Mouse (Mus musculus) hindbrain, embryonic 13.5 days (tissue): ENCODE data around the gene Gm20479. TPM values are rescaled to one million over a fixed set of nuclear protein-coding genes. Genes with fewer than 3 reads are reported as not detected.

ENCODE experiments used
- ATAC-seq: fragments of 200-750 bp; cut with Nextera tagmentation; 2 replicates; pipeline ENCODE4 v1.8.0; 2017; ENCODE audit warnings: moderate TSS enrichment; ENCODE audit not compliant: low FRiP score
- H3K27ac ChIP-seq: fragments of 300-500 bp; sonication (generic); 2 replicates; pipeline ENCODE4 v1.5.1; 2015; ENCODE audit warnings: inconsistent platforms, mild to moderate bottlenecking, moderate library complexity
- H3K27me3 ChIP-seq: fragments of 300-500 bp; sonication (generic); 2 replicates; pipeline ENCODE4 v1.6.1; 2015; ENCODE audit warnings: mild to moderate bottlenecking, inconsistent platforms
- H3K36me3 ChIP-seq: fragments of 300-500 bp; sonication (generic); 2 replicates; pipeline ENCODE4 v1.6.1; 2015; ENCODE audit warnings: mild to moderate bottlenecking, inconsistent platforms
- H3K4me1 ChIP-seq: fragments of 300-500 bp; sonication (generic); replicated peaks from 2 replicates; pipeline ENCODE4 v1.6.1; 2015; ENCODE audit warnings: inconsistent platforms
- H3K4me2 ChIP-seq: fragments of 300-500 bp; sonication (generic); 2 replicates; pipeline ENCODE4 v1.6.1; 2015; ENCODE audit warnings: inconsistent platforms, mild to moderate bottlenecking, moderate library complexity
- H3K4me3 ChIP-seq: fragments of 300-500 bp; sonication (generic); 2 replicates; pipeline ENCODE4 v1.5.1; 2015; ENCODE audit warnings: mild to moderate bottlenecking, inconsistent platforms
- H3K9ac ChIP-seq: fragments of 300-500 bp; sonication (generic); 2 replicates; pipeline ENCODE4 v1.6.1; 2015; ENCODE audit warnings: mild to moderate bottlenecking, inconsistent platforms
- H3K9me3 ChIP-seq: fragments of 300-500 bp; sonication (generic); 2 replicates; pipeline ENCODE4 v1.6.1; 2016; ENCODE audit warnings: inconsistent platforms
- WGBS: fragments of 180-500 bp; shearing (Covaris S2); methylation state at CpG from one replicate; pipeline ENCODE4 v1.1.7; 2015; 5-methylcytosine and 5-hydroxymethylcytosine counted together
- polyA plus RNA-seq: library from polyadenylated mRNA; unstranded; fragments of >200 nt; fragmentation: Nextera tagmentation; extraction: Ambion mirVana; gene quantifications from 2 replicates; pipeline ENCODE4 v1.2.1, GENCODE M21; 2015

Gene Gm20479
- polyA plus RNA-seq, 1 experiment from 2014 or later = not detected

DNA sequence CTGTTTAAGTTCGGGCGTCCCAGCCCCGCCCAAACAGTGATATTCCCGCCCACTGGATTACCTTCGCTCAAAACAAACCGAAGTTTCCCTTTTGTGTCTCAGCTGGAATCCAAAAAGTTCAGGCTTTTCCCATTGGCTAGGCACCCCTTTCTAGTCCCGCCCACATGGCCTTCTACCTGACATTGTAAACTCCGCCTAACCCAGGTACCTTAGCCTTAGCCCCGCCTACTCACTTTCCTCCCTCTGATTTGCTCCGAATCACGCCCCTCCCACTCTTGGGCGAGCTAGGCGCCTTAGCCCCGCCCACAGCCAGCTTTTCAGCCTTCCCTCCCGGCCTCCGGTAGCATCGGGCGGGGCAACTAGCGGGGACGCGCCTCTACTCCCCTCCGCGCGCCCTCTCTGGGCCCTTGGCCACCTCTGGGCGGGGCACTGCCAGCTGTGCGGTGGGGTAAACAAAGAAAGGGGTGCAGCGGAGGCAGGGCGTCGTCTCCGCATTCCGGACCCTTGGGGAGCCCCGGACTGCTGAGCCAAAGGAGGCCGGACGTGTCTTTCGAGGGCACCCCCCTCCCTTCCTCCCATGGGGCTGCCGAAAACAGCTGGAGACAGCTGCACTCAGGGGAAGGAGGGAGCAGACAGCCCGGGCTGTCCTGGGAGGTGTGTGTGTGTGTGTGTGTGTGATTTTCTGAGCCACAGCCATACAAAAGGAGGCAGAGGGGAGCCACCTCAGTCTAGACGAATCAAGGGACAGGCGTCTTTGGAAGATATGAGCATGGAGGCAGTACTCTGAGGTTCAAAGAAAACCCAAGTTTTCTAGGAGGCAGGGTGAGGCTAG, 26.3 kb downstream of the Gm20479 start:
- Histone ChIP-seq H3K9ac (peak overlapping the region; percentile 39; the same call in 1 of the 2 replicates), H3K4me3 (peak overlapping the region; percentile 35), H3K9me3 (no peaks in the 10 kb centered on the region), H3K27me3 (peaks cover 99% of the 10 kb centered on the region), H3K4me2 (peak overlapping the region; percentile 55), H3K36me3 (no peaks in the 10 kb centered on the region), H3K27ac (no peak overlapping the region), H3K4me1 (peaks cover 59% of the 10 kb centered on the region)
- WGBS = under 1% methylated on average over 39 of the region's 39 CpGs
- ATAC-seq = no peak

DNA sequence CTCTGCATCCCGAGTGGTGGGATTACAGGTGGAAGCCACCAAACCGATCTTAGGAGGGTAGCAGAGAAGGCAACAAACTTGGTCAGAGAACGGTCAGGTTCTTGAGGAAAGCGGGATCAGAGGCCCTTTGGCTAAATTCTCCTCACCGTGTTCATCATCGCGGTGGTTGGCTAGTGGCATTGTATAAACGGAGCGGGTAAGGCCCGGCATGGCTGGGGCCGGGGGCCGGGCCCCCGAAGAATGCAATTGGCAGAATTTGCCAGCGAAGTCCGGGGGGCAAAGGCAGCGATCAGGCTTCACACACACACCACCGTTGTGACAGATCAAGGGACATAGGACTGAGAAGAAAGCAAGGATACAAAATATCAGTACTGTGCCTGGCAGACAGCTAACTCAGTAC, 27.2 kb downstream of the Gm20479 start:
- ATAC-seq = no peak
- Histone ChIP-seq H3K27ac (no peak overlapping the region), H3K27me3 (peaks cover 100% of the 10 kb centered on the region), H3K4me3 (peak overlapping the region; percentile 35; the same call in 1 of the 2 replicates), H3K9me3 (no peaks in the 10 kb centered on the region), H3K9ac (no peak overlapping the region), H3K4me2 (no peak overlapping the region), H3K4me1 (peaks cover 64% of the 10 kb centered on the region), H3K36me3 (no peaks in the 10 kb centered on the region)
- WGBS = 24% methylated on average over 17 of the region's 17 CpGs

DNA sequence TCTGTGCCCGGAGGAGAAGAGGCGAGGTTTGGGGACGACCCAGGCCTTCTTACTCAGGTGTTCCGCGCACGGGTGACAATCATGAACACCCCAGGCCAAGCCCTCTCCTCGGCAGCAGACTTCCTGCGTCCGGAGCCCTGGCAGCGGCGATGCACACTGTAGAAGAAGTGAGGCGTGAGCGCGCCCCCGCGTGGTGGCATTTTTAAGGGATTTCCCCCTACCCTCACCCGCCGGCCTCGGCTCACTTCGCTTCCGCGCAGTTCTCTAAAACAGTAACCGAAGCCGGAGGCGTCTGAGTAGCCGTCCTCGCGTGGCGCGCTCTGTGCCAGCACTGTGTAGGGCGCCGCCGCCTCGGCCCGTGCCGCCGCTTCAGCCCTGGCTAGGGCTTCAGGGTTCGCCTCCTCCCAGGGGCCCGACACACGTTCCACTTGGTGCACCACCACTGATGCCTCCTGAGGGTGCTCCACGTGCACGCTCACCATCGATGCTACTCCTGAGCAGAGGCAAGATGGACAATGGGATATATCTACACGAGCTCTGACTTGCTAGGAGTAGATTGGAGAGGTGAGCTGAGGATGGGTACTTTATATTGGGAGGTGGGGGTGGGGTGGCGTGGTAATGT, 27.8 kb downstream of the Gm20479 start:
- Histone ChIP-seq H3K27me3 (peaks cover 100% of the 10 kb centered on the region), H3K4me1 (peaks cover 63% of the 10 kb centered on the region), H3K4me3 (peak overlapping the region; percentile 25), H3K27ac (no peak overlapping the region), H3K4me2 (peak overlapping the region; percentile 48), H3K9me3 (no peaks in the 10 kb centered on the region), H3K36me3 (no peaks in the 10 kb centered on the region), H3K9ac (peak overlapping the region; percentile 46; the same call in 1 of the 2 replicates)
- WGBS = 4% methylated on average over 45 of the region's 45 CpGs
- no peak for ATAC-seq

DNA sequence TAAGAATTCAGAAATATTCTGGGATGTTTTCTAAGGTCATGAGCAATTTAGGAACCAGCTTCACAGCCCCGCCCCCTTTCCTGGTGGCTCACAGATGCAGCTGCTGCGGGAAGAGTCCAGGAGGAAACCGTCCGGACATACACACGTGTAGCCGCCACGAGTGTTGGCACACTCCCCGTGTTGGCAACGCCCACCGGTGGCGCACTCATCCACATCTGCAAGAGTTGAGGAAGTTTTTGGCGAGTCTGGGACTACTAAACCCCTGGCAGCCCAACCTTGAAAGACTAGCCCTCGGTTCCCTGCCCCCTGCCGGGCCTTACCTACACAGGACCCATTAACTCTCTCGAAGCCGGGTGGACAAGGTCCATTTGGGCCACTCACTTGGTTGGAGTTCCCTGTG, 28.6 kb downstream of the Gm20479 start:
- H3K4me2 ChIP-seq = no peak overlapping the region
- H3K27ac ChIP-seq = no peak overlapping the region
- H3K27me3 ChIP-seq = peaks cover 100% of the 10 kb centered on the region
- 38% methylated on average over 16 of the region's 16 CpGs for WGBS
- H3K36me3 ChIP-seq = no peaks in the 10 kb centered on the region
- 0 out of 2 replicates have a peak overlapping the region, but pooled peaks have one; percentile 25 for H3K4me3 ChIP-seq
- ATAC-seq = no peak
- H3K4me1 ChIP-seq = peaks cover 55% of the 10 kb centered on the region
- no peak overlapping the region for H3K9ac ChIP-seq
- H3K9me3 ChIP-seq = no peaks in the 10 kb centered on the region

DNA sequence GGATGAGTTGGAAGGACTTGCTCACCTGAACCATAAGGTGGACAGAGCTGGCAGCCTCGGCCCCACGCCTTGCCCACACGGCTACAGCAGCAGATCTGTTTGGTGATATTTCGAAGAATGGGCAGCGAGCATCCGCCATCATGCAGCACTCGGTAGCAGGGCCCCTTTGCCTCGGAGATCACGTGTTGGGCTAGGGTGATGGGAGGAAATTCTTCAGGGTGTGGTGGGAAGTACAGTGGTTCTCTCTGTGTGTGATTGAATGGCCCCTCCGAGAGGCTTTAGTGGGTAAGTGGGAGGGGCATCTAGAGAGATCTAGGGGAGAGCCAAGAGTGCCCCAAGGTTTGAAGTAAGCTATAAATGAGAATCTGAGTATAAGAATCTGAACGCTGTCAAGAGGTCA, 29.1 kb downstream of the Gm20479 start:
- ATAC-seq = no peak

DNA sequence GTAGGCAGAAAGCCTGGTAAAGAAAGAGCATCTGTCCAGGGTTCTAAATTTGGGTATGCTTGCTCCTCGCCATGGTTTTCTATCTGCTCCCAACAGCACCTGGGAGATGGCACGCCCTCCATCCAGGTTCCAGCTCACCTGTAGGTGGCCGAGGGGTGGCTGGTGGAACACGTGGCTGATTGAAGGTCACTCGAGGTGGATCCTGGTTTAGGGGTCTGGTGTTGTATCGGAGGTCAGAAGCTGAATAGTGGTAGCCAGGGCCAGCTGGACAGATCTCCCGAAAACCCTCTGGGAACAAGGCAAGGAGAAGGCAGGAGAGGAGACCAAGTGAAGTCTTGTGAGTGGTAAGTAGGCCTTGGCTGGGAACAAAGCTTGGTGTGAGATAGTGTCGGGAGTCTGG, 29.7 kb downstream of the Gm20479 start:
- WGBS = 90% methylated on average over 8 of the region's 8 CpGs
- Histone ChIP-seq H3K9ac (no peak overlapping the region), H3K4me3 (no peak overlapping the region), H3K27me3 (peaks cover 99% of the 10 kb centered on the region), H3K4me2 (no peak overlapping the region), H3K4me1 (peaks cover 44% of the 10 kb centered on the region), H3K36me3 (no peaks in the 10 kb centered on the region), H3K27ac (no peak overlapping the region), H3K9me3 (no peaks in the 10 kb centered on the region)
- ATAC-seq = no peak

More for the DNA sequence above, 29.1 kb downstream of the Gm20479 start:
- no peak overlapping the region for H3K9ac ChIP-seq
- H3K27ac ChIP-seq = no peak overlapping the region
- H3K4me1 ChIP-seq = peaks cover 50% of the 10 kb centered on the region
- H3K4me3 ChIP-seq = no peak overlapping the region
- WGBS = 89% methylated on average over 11 of the region's 11 CpGs
- H3K4me2 ChIP-seq = no peak overlapping the region
- H3K36me3 ChIP-seq = no peaks in the 10 kb centered on the region
- no peaks in the 10 kb centered on the region for H3K9me3 ChIP-seq
- H3K27me3 ChIP-seq = peaks cover 100% of the 10 kb centered on the region

DNA sequence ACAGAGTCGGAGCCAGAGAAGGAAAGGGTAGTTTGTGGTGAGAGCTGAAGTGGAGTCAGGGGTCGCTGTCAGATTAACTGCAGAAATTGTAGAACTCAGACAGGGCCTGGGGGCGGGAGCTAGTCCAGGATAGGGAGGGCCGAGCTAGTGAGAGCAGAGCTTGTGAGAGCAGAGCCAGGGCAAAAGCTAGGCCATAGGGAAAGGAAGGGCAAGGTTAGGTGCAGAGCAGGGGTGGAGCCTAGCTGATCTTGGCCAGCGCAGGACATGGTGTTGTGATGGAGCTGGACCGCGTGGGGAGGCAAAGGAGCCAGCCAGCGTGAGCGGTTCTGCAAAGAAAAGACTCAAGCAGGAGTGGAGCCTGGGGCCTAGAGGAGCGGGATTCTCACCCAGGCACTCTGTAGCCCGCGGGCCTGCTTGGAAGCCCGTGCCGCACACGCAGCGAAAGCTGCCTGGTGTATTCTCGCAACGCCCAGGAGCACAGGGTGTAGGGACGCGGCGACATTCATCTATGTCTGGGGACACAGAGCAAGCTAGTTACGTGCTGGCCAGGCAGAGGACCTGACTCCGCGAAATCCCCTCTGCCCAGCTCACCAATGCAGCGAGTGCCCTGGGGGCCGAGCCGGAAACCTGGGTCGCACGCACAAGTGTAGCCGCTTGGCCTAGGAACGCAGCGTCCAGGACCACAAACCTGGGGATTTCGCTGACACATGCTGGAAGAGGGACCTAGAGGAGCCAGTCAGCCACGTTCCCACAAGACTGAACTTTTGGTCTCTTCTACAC, 30.9 kb downstream of the Gm20479 start:
- WGBS = 31% methylated on average over 34 of the region's 34 CpGs
- Histone ChIP-seq H3K27me3 (peaks cover 97% of the 10 kb centered on the region), H3K4me3 (peak overlapping the region; percentile 27), H3K9ac (peak overlapping the region; percentile 49; the same call in 1 of the 2 replicates), H3K27ac (no peak overlapping the region), H3K4me2 (peak overlapping the region; percentile 49), H3K36me3 (no peaks in the 10 kb centered on the region), H3K4me1 (peaks cover 33% of the 10 kb centered on the region), H3K9me3 (no peaks in the 10 kb centered on the region)
- ATAC-seq = no peak

DNA sequence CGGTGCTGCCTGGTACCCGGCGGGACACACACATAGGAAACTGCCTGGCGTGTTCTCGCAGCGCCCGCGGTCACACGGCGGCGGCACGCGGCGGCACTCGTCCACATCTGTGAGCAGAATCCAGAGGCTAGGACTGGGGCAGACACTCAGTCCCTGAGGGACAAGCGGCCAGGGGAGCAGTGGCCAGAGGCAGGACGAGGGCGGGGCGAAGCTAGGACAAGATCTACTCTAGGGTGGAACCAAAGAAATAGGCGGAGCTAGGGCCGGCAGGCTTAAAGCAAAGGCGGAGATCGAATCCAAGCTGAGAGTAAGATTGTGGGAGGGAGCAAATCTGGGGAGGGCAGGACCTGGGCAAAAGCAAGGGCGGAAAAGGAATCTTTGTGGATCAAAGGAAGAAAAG, 31.5 kb downstream of the Gm20479 start:
- H3K4me1 ChIP-seq = peaks cover 27% of the 10 kb centered on the region
- peak overlapping the region; percentile 27 for H3K4me3 ChIP-seq
- 1% methylated on average over 24 of the region's 24 CpGs for WGBS
- peak overlapping the region; percentile 49 for H3K4me2 ChIP-seq
- H3K27ac ChIP-seq = no peak overlapping the region
- H3K9me3 ChIP-seq = no peaks in the 10 kb centered on the region
- peak; percentile 18; the same call in 1 of the 2 replicates for ATAC-seq
- H3K27me3 ChIP-seq = peaks cover 96% of the 10 kb centered on the region
- no peaks in the 10 kb centered on the region for H3K36me3 ChIP-seq
- H3K9ac ChIP-seq = peak overlapping the region; percentile 49; the same call in 1 of the 2 replicates

DNA sequence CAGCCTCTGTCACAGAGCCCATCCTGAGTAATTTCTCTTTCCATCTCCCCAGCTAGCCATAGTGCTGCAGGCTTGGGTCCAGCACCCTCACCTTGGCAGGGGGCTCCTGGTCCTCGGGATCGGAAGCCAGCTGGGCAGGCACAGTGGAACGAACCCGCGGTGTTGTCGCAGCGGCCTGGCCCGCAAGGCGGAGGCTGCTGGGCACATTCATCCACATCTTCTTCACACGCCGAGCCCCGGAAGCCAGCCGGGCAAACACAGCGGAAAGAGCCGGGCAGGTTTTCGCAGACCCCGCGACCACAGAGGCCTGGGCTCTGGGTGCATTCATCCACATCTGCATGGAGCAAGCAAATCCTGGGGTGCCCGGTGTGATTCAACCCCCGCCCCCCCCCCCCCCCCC, 32.3 kb downstream of the Gm20479 start:
- no peak for ATAC-seq

DNA sequence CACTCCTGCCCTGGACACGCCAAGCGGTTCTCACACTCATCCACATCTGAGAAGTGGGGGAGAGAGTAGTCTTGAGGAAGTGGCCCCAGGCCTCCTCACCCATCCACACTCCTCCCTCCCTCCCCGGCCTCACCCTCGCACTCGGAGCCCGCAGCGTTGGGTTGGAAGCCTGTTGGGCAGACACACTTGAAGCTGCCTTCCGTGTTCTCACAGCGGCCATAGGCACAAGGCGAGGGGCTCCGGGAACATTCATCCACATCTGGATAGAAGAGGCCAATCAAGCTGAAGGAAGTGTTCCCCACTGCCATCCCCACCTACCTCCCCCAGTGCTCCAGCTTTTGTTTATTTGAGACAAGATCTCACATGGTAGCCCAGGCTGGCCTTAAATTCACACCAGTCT, 33.1 kb downstream of the Gm20479 start:
- no peak overlapping the region for H3K9ac ChIP-seq
- over 99% methylated on average over 11 of the region's 11 CpGs for WGBS
- H3K27me3 ChIP-seq = peaks cover 80% of the 10 kb centered on the region

More for the DNA sequence above, 32.3 kb downstream of the Gm20479 start:
- Histone ChIP-seq H3K4me1 (peaks cover 23% of the 10 kb centered on the region), H3K27ac (no peak overlapping the region), H3K4me3 (peak overlapping the region; percentile 2; the same call in 1 of the 2 replicates), H3K9ac (no peak overlapping the region), H3K27me3 (peaks cover 88% of the 10 kb centered on the region), H3K4me2 (no peak overlapping the region), H3K9me3 (no peaks in the 10 kb centered on the region), H3K36me3 (no peaks in the 10 kb centered on the region)
- 50% methylated on average over 19 of the region's 20 CpGs for WGBS

DNA sequence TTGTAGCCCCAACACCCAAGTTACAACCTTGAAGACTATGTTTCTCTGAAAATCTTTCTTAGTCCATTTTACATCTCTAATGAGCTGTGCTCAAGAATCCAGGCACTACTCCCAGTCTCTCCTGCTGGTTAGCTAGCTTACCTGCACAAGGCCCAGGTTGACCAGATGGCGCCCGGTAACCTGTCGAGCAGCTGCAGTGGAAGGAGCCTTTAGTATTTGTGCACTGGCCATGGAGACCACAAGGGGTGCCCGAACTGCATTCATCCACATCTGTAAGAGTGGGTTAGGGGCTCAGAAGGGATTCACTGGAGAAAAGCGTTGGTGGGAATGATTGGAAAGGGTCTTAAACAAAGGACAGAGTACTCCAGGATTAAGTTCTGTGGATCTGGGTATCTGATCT, 34.2 kb downstream of the Gm20479 start:
- peaks cover 69% of the 10 kb centered on the region for H3K27me3 ChIP-seq
- no peaks in the 10 kb centered on the region for H3K9me3 ChIP-seq
- 85% methylated on average over 5 of the region's 5 CpGs for WGBS
- no peak overlapping the region for H3K27ac ChIP-seq
- no peak overlapping the region for H3K4me2 ChIP-seq
- H3K36me3 ChIP-seq = no peaks in the 10 kb centered on the region
- H3K4me1 ChIP-seq = peaks cover 18% of the 10 kb centered on the region
- H3K9ac ChIP-seq = no peak overlapping the region
- no peak overlapping the region for H3K4me3 ChIP-seq
- no peak for ATAC-seq

More for the DNA sequence above, 33.1 kb downstream of the Gm20479 start:
- H3K4me3 ChIP-seq = no peak overlapping the region
- peaks cover 18% of the 10 kb centered on the region for H3K4me1 ChIP-seq
- H3K9me3 ChIP-seq = no peaks in the 10 kb centered on the region
- no peak overlapping the region for H3K27ac ChIP-seq
- no peak overlapping the region for H3K4me2 ChIP-seq
- H3K36me3 ChIP-seq = no peaks in the 10 kb centered on the region
- ATAC-seq = no peak

DNA sequence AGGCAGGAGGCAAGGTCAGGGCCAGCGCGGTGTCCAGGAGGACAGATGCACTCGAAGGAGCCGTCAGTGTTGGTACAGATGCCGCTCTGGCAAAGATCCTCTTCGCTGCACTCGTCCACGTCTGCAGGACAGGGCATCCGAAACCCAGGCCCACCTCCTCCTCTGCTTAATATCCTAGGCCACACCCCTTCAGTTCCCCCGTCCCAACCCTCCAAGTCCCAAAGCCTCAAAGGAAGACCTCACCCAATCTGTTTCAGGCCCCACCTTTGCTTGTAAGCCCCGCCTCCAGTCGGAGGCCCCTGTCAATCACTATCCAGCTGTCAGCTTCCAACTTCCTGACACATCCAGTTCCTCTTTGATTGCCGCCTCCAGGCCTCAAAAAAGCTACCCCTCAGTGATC, 34.9 kb downstream of the Gm20479 start:
- no peaks in the 10 kb centered on the region for H3K36me3 ChIP-seq
- ATAC-seq = no peak
- no peak overlapping the region for H3K4me2 ChIP-seq
- H3K27me3 ChIP-seq = peaks cover 62% of the 10 kb centered on the region
- H3K9me3 ChIP-seq = no peaks in the 10 kb centered on the region
- H3K4me1 ChIP-seq = peaks cover 18% of the 10 kb centered on the region
- no peak overlapping the region for H3K27ac ChIP-seq
- no peak overlapping the region for H3K9ac ChIP-seq
- H3K4me3 ChIP-seq = no peak overlapping the region
- WGBS = 23% methylated on average over 13 of the region's 13 CpGs
